Mouse (Mus musculus) liver, adult 2 months (tissue): ENCODE data around the gene Paxx. TPM values are rescaled to one million over a fixed set of nuclear protein-coding genes. Genes with fewer than 3 reads are reported as not detected.
A peak's percentile ranks its signal among the peaks of the same experiment; 100 is the strongest.

Experiments used
- DNase-seq: peaks from one replicate; pipeline ENCODE4 v3.0.0-alpha.2; 2011; ENCODE audit warnings: low read depth, low spot score; ENCODE audit errors: extremely low read depth
- H3K27ac ChIP-seq: fragments of 200-500 bp; replicated peaks from 2 replicates; pipeline ENCODE4 v1.5.1; 2012; ENCODE audit warnings: low read depth, mild to moderate bottlenecking, control low read depth, inconsistent platforms, low read length; ENCODE audit not compliant: insufficient read depth
- H3K27me3 ChIP-seq: fragments of 200-500 bp; 2 replicates; pipeline ENCODE4 v1.6.1; 2012; ENCODE audit warnings: mild to moderate bottlenecking, moderate library complexity, low read length, inconsistent platforms; ENCODE audit not compliant: control insufficient read depth, insufficient read depth
- H3K36me3 ChIP-seq: fragments of 200-500 bp; 2 replicates; pipeline ENCODE4 v1.6.1; 2012; ENCODE audit warnings: low read length, inconsistent platforms; ENCODE audit not compliant: control insufficient read depth, insufficient read depth
- H3K4me1 ChIP-seq: fragments of 200-500 bp; 2 replicates; pipeline ENCODE4 v1.6.1; 2011; ENCODE audit warnings: low read length; ENCODE audit not compliant: control insufficient read depth, insufficient read depth
- H3K4me3 ChIP-seq: fragments of 200-500 bp; 2 replicates; pipeline ENCODE4 v1.5.1; 2011; ENCODE audit warnings: low read depth, mild to moderate bottlenecking, control low read depth, low read length, moderate library complexity; ENCODE audit not compliant: insufficient read depth
- H3K79me2 ChIP-seq: fragments of 200-500 bp; 2 replicates; pipeline ENCODE4 v1.6.1; 2012; ENCODE audit warnings: inconsistent platforms, mild to moderate bottlenecking, low read length, moderate library complexity; ENCODE audit not compliant: control insufficient read depth, insufficient read depth
- H3K9ac ChIP-seq: fragments of 200-500 bp; 2 replicates; pipeline ENCODE4 v1.6.1; 2012; ENCODE audit warnings: low read depth, mild to moderate bottlenecking, control low read depth, inconsistent platforms, low read length
- CTCF ChIP-seq: fragments of 200-500 bp; IDR thresholded peaks from 2 replicates; pipeline ENCODE4 v1.5.1; 2011; ENCODE audit warnings: low read depth, low read length, control low read depth
- POLR2A ChIP-seq: fragments of 200-500 bp; IDR thresholded peaks from 2 replicates; pipeline ENCODE4 v1.6.1; 2011; ENCODE audit warnings: low read length, control low read depth; ENCODE audit not compliant: insufficient read depth; ENCODE audit errors: extremely low read depth
- WGBS: fragments of 180-500 bp; shearing (Covaris S2); methylation state at CpG from one replicate; pipeline ENCODE4 v1.1.7; 2018; 5-methylcytosine and 5-hydroxymethylcytosine counted together
- polyA plus RNA-seq: library from polyadenylated mRNA; depleted of rRNA; stranded (reverse); fragments of >200 nt; gene quantifications from 2 replicates; pipeline ENCODE4 v1.2.3, GENCODE M21; 2012; rRNA removed
- total RNA-seq: library from RNA; depleted of rRNA; stranded (reverse); fragments of >200 nt; gene quantifications from 2 replicates; pipeline ENCODE4 v1.2.3, GENCODE M21; 2014; rRNA removed

Gene Paxx
- total RNA-seq (30.6 and 36.8 TPM in 2 replicates), polyA plus RNA-seq (173 and 181 TPM in 2 replicates)

GRCm38 (mm10) chr2:25460551-25461309 lies at the start of gene Paxx:
Gene Paxx (minus strand): TSS chr2:25461094.
- WGBS, result under 1% methylated on average over 48 of the region's 48 CpGs
- no peaks in the 10 kb centered on the region; the same call in 1 of the 2 replicates for H3K36me3 ChIP-seq
- TF ChIP-seq POLR2A (peak; percentile 70), CTCF (no peak)
- peak within 1 kb of the TSS; percentile 85 for H3K4me3 ChIP-seq
- DNase-seq, result peak; percentile 95
- H3K4me1 ChIP-seq, result peaks cover 33% of the 10 kb centered on the region
- peak within 1 kb of the TSS; percentile 77 for H3K27ac ChIP-seq
- no peaks in the 10 kb centered on the region for H3K79me2 ChIP-seq
- H3K27me3 ChIP-seq, result no peaks in the 10 kb centered on the region
- peak within 1 kb of the TSS; percentile 88 for H3K9ac ChIP-seq

- Histone ChIP-seq H3K4me1 (no peaks in the 10 kb centered on the region), H3K36me3 (no peaks in the 10 kb centered on the region), H3K9ac (no peak overlapping the region), H3K27me3 (no peaks in the 10 kb centered on the region), H3K4me3 (no peak overlapping the region), H3K79me2 (no peaks in the 10 kb centered on the region), H3K27ac (no peak overlapping the region)
- TF ChIP-seq POLR2A, result no peak
- peak; percentile 50 for TF ChIP-seq CTCF
- 78% methylated on average over 3 of the region's 3 CpGs for WGBS
- DNase-seq, result no peak
Measured at GRCm38 (mm10) chr2:25509912-25510311, 49.0 kb upstream of the Paxx start.

GRCm38 (mm10) chr2:25506964-25507363 lies 46.1 kb upstream of the Paxx start:
- no peaks in the 10 kb centered on the region for H3K27me3 ChIP-seq
- H3K4me1 ChIP-seq, result peaks cover under 1% of the 10 kb centered on the region; the same call in 1 of the 2 replicates
- 38% methylated on average over 5 of the region's 5 CpGs for WGBS
- H3K9ac ChIP-seq, result no peak overlapping the region
- DNase-seq, result peak; percentile 27
- TF ChIP-seq POLR2A (no peak), CTCF (no peak)
- no peaks in the 10 kb centered on the region for H3K79me2 ChIP-seq
- H3K36me3 ChIP-seq, result no peaks in the 10 kb centered on the region
- H3K4me3 ChIP-seq, result no peak overlapping the region
- no peak overlapping the region for H3K27ac ChIP-seq

GRCm38 (mm10) chr2:25505860-25506259 lies 45.0 kb upstream of the Paxx start:
- no peaks in the 10 kb centered on the region for H3K27me3 ChIP-seq
- H3K79me2 ChIP-seq, result peaks cover 9% of the 10 kb centered on the region
- H3K4me1 ChIP-seq, result peaks cover 7% of the 10 kb centered on the region
- no peak for DNase-seq
- H3K36me3 ChIP-seq, result no peaks in the 10 kb centered on the region
- H3K9ac ChIP-seq, result no peak overlapping the region
- TF ChIP-seq POLR2A (no peak), CTCF (no peak)
- 95% methylated on average over 4 of the region's 4 CpGs for WGBS
- H3K27ac ChIP-seq, result no peak overlapping the region
- no peak overlapping the region for H3K4me3 ChIP-seq

- no peak for TF ChIP-seq POLR2A
- no peak for TF ChIP-seq CTCF
- no peaks in the 10 kb centered on the region for H3K36me3 ChIP-seq
- no peaks in the 10 kb centered on the region for H3K27me3 ChIP-seq
- peaks cover 10% of the 10 kb centered on the region for H3K79me2 ChIP-seq
- H3K4me1 ChIP-seq, result peaks cover 7% of the 10 kb centered on the region
- no peak overlapping the region for H3K4me3 ChIP-seq
- WGBS, result 91% methylated on average over 1 of the region's 1 CpGs
- no peak for DNase-seq
- H3K27ac ChIP-seq, result no peak overlapping the region
- H3K9ac ChIP-seq, result no peak overlapping the region
Measured at GRCm38 (mm10) chr2:25505000-25505399, 44.1 kb upstream of the Paxx start.

GRCm38 (mm10) chr2:25504538-25504937 lies 43.6 kb upstream of the Paxx start:
- H3K36me3 ChIP-seq, result no peaks in the 10 kb centered on the region
- 97% methylated on average over 19 of the region's 19 CpGs for WGBS
- peaks cover 10% of the 10 kb centered on the region for H3K79me2 ChIP-seq
- no peak for DNase-seq
- H3K4me3 ChIP-seq, result no peak overlapping the region
- H3K27me3 ChIP-seq, result no peaks in the 10 kb centered on the region
- no peak overlapping the region for H3K27ac ChIP-seq
- TF ChIP-seq CTCF, result no peak
- TF ChIP-seq POLR2A, result no peak
- peaks cover 7% of the 10 kb centered on the region for H3K4me1 ChIP-seq
- no peak overlapping the region for H3K9ac ChIP-seq
